Mouse (Mus musculus): ENCODE data around the gene Pof1b.

Pof1b gene

GRCm38 (mm10) chrX:112698508-112698907, at the start of gene Pof1b:
Gene Pof1b (minus strand): TSS chrX:112698651.
- no peak for DNase-seq (ENCODE audit: low spot score in 2 of 2)

- no peak for DNase-seq (ENCODE audit: low spot score in 2 of 2)
Measured at GRCm38 (mm10) chrX:112716587-112716986, 18.1 kb upstream of the Pof1b start.

- no peak for DNase-seq (ENCODE audit: low spot score in 2 of 2)
Measured at GRCm38 (mm10) chrX:112694392-112694791, 4.1 kb downstream of the Pof1b start.

GRCm38 (mm10) chrX:112680605-112681004, 17.8 kb downstream of the Pof1b start:
- no peak for DNase-seq (ENCODE audit: low spot score in 2 of 2)

GRCm38 (mm10) chrX:112675525-112675924, 22.9 kb downstream of the Pof1b start:
- DNase-seq (ENCODE audit: low spot score in 2 of 2) = no peak

GRCm38 (mm10) chrX:112601306-112602120, 96.9 kb downstream of the Pof1b start:
- no peak for DNase-seq (ENCODE audit: low spot score in 2 of 2)

GRCm38 (mm10) chrX:112600511-112601305, 97.7 kb downstream of the Pof1b start, which contains the start of gene Zfp711:
Gene Zfp711 (plus strand): TSS chrX:112600526.
- peak in 1 of 2 experiments; percentile 2 for DNase-seq (ENCODE audit: low spot score in 2 of 2)

Measured in heart, adult 9 months (tissue).